Mouse (Mus musculus) layer of hippocampus, adult 11-12 months (tissue): ENCODE measurements at regions not wholly inside any gene's neighbourhood (a gene's known extent, or its start where the extent isn't known, plus 50 kb on each side); places are given as distances from the start of the nearest gene placed in this dataset.

Experiments used
- DNase-seq: peaks from one replicate; pipeline ENCODE4 v3.0.0; 2022; ENCODE audit warnings: low spot score

DNA sequence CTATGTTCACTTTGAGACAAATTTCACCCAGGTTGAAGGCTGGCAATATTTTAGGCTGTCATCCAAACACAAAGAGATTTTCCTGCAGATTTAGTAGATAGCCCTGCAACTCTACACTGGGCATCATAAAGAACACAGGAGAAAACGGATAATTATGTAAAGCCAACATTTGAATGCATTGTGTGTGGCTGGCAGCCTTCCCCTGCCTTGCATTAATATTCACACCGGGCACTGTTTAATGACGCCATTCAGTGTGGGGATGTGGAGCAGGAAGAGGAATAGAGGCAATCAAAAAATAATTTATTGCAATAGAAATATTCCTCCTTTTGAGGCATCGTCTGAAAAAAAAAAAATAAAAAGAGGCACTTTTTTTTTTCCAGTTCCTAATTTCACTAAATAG lies 105.7 kb downstream of the Samd5 start:
- DNase-seq = no peak

DNA sequence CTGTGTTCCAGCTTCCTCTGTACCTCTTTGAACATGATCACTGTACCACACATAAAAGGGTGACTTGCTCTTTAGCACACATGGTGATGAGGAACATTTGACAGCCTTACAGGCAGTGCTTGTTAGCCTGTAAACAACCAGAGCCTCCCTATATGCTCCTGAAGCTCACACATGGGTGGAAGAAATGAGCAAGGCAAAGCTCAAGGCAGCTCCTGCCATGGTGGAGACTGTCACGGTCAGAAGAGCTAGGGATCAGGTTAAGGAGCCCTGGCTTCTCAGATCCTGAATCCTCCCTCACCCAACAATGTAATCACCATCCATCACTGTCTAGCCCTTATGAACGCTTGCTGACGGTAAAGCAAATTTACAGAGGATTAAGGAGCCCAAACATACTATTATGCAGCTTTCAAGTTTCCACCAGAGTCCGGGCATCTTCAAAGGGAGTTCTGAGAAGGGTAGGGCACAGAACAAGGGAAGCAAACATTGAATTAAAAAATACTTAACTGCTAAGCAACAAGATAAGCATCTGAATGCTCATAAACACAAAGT lies 117.4 kb downstream of the Samd5 start:
- DNase-seq = no peak

- no peak for DNase-seq
Observed at GRCm38 (mm10) chr10:9557092-9557491, 117.9 kb downstream of the Samd5 start.

- no peak for DNase-seq
Observed at GRCm38 (mm10) chr10:9553946-9554345, 121.1 kb downstream of the Samd5 start.

DNA sequence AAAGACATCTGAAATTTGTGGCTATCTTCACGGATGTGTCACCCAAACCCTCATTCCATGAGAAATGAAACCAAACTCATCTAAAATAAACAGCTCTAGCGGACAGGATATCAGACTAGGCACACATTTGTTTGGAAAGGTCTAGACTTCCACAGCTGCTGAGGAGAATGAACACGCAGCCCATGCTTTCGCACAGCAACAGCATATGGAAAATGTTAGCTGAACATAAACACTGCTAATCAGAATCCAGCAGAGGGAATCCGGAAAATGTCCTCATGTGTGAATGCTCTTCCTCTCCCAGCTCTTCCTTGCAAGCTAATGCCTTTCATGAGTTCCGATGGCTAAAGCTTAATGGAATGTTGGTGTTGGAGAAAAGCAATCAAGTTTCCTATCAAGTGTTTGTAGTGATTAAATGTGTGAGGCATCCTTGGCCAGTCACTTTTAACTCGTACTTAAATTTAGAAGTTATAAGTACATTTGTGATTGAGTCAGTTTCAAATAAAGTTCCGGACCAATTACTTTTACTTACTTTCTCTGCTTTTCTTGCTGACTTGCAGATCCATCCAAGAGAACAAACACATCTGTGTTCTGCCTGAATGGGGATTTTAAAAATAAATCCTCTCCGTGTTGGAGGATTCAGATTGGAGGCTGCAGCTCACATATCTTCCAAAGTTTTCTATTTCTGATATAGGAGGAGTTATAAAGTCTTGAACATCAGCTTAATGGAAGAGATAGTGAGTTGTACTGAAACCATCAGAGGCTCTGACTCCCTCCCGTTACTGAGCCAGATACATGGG lies 124.9 kb downstream of the Samd5 start:
- DNase-seq = no peak

- no peak for DNase-seq
Observed at GRCm38 (mm10) chr10:9545807-9546206, 129.2 kb downstream of the Samd5 start.

GRCm38 (mm10) chr10:9544041-9544786 lies 130.8 kb downstream of the Samd5 start:
- DNase-seq = no peak

GRCm38 (mm10) chr10:9541579-9541978 lies 133.4 kb downstream of the Samd5 start:
- DNase-seq = no peak

GRCm38 (mm10) chr10:9537686-9538085 lies 137.3 kb downstream of the Samd5 start:
- no peak for DNase-seq

DNA sequence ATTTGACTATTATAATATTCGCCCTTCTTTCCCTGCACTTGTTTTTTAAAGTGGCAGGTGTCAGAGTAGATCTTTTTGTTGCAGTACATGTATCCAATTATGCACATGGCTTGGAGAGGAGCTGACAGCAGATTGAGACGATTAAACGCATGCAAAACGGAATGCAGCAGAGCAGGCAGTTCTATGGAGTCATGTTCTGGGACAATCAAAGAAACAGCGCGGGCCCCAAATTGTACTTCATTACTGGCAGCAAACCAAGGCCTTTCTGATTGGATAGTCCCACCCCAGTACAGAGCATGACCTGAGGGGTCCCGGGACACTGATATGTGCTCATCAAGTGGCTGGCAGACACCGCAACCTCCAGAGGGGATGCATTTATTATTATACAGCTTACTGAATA lies 140.5 kb downstream of the Samd5 start:
- no peak for DNase-seq

DNA sequence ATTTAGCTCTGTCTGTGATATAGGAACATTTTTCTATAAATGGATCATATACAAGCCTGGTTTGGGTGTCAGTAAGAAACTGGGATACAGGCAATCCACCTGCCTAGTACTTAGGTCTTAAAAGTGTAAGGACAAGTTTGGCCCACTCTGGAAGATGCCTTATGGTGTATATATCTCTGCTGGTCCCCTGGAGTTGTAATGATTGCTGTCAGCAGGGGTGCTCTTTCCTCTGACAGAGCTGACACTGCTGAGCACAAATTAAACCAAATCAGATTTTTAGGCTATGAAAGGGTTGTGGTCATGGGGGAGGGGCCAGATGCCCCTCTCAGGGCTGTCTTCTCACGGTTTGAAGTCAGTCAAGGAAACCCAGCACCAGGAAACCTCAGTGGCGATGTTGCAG lies 141.7 kb downstream of the Samd5 start:
- no peak for DNase-seq

DNA sequence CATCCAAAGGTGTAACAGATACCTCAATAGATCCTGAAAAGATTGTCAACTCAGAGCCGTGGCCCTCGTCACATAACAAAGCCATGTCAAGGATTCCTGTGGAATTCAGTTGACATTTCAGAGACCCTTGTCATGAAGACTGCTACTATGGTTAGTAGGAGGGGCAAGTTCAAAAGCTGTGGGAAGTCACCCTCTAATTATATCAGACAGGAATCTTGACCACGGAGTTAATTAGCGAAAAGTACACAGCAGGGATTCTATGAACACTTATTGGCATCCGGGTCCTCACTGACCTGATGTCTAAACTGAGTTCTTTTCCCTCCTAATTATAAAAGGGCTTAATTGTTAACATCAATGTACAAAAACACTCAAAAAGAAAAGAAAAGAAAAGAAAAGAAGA lies 143.1 kb downstream of the Samd5 start:
- no peak for DNase-seq

DNA sequence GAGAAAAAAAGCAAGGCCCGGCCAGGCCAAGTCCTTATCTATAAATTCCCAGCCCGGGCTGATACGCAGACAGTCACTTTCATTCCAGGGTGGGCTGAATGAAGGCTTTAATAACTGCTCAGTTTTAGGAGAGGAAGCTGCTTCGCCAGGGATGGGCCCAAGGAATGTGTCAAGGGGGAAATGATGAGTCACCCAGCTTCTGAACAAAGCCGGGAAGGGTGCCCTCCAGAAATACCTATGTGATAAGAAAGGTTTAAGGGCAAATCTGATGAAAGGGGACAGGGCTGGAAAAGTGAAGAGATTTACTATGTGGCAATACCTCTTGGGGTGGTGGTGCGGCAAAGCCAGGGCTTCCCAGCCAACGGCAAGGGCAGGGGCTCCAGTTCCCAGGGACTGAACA lies 145.6 kb downstream of the Samd5 start:
- DNase-seq = no peak

DNA sequence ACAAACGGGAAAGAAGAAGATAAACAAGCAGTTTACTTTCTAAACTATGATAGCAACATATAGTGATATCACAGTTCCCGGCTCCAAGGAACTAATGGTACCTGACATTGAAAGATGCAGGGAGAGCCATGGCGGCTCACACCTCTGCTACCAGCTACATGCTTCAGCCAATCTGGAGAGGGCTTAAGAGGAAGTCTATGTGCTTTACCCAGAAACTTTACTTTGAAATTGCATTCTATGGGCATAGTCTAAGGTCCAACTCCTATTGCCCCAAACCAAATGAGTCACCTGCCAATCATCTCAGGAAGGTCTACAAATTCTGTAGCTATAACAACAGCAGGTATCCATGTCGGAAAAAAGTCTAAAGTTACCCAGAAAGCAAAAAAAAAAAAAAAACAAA lies 146.9 kb downstream of the Samd5 start:
- DNase-seq = no peak

GRCm38 (mm10) chr10:9509764-9510390 lies 165.1 kb downstream of the Samd5 start:
- no peak for DNase-seq

- DNase-seq = no peak
Observed at GRCm38 (mm10) chr10:9509092-9509671, 165.8 kb downstream of the Samd5 start.

DNA sequence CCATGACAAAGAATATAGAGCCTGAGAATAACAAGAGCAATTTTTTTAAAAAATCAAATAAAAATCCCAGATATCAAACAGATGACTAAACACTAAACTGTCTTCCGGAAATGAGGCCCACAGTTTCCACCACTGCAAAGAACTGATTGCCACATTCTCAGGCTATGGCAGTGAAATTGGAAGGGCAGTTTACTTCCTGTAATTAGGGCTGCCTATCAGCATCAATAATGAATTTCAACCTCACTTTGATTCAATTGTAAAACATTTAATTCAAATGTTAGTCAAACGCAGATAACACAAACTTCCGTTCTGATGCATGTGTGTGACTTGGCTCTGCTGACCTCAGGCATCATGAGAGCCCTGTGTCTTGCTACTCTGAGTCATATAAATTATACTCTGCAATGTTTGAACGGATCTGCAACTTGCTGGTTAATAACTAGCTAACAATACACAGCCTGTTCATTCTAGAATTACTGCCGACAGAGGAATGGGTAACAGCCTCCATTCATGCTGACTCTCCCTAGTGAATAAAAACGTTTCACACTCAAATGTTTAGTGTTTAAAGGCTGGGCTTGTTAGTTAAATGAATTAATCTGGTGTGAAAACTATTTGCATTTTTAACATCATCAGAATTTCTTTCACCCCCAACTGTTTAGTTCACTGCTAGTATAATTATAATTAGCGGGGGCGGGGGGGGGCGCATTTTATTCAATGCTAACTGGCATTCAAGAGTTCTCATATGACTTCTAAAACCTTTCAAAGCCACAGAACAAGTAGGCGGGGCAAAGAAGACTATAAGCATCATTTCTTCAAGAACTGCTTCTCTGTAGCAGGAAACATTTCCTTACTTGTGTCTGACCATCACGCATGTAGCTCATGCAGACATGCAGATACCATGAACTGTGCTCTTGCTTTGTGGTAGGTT lies 171.2 kb downstream of the Samd5 start:
- no peak for DNase-seq

GRCm38 (mm10) chr10:9498550-9498949 lies 176.5 kb downstream of the Samd5 start:
- no peak for DNase-seq

- no peak for DNase-seq
Observed at GRCm38 (mm10) chr10:9497021-9497420, 178.0 kb downstream of the Samd5 start.

DNA sequence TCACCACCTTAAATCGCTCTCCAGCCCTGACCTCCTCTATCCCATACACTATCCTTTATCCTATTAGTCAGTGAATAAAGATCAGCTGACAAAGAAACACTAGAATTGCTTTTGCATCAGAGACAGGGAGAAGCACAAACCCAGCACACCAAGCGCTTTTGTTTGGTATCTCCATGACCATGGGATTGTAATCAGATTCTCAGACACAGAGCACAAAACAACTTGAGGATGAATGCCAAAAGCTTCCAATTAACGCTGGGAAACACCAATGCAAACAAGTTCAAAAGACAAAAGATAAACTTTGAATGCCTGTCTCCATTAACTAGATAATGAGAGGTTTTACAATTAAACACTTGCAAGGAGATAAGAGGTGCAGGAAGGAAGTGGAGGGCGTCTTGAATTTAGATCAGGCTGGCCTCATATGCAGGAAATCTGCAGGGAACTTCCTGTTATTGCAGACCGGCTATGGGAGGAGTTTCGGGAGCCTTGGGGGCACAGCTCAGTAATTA lies 179.8 kb downstream of the Samd5 start:
- no peak for DNase-seq

DNA sequence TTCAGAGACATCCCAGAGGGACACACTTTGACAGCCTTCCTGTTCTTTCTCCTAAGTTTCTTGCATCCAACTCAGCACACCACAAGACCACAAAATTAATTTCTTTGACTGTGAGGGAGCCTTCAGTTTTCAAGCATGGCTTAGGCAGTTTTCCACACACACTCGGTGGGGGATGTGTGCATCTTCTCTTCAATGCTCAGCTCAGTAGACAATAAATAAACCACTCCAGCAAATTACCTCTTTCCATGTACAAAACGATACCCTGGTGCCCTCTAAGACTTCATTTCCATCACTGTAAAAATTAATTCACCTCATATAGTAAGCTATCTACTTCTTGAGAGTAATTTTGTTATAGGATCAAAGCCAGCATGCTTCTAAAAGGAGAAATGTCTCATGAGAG lies 184.6 kb downstream of the Samd5 start:
- no peak for DNase-seq
